Mouse (Mus musculus) embryonic facial prominence, embryonic 12.5 days (tissue): Measurements from ENCODE around the gene Ccdc171. TPM values are rescaled to one million over a fixed set of nuclear protein-coding genes. Genes with fewer than 3 reads are reported as not detected.
"Not testable (repeated sequence)": the region's sequence is repeated elsewhere in the genome, so short reads cannot be mapped to it uniquely, and the experiment has no call there.

Experiments
- ATAC-seq: fragments of 200-750 bp; cut with Nextera tagmentation; 2 replicates; pipeline ENCODE4 v1.8.0; 2017; ENCODE audit not compliant: insufficient number of reproducible peaks, insufficient read depth, low FRiP score, low TSS enrichment
- H3K27ac ChIP-seq: fragments of 300-500 bp; sonication (generic); 2 replicates; pipeline ENCODE4 v1.5.1; 2016; ENCODE audit warnings: mild to moderate bottlenecking
- H3K27me3 ChIP-seq: fragments of 300-500 bp; sonication (generic); 2 replicates; pipeline ENCODE4 v1.6.1; 2016; ENCODE audit warnings: mild to moderate bottlenecking, moderate library complexity
- H3K36me3 ChIP-seq: fragments of 300-500 bp; sonication (generic); 2 replicates; pipeline ENCODE4 v1.6.1; 2016; ENCODE audit warnings: mild to moderate bottlenecking
- H3K4me1 ChIP-seq: fragments of 300-500 bp; sonication (generic); 2 replicates; pipeline ENCODE4 v1.6.1; 2016
- H3K4me2 ChIP-seq: fragments of 300-500 bp; sonication (generic); replicated peaks from 2 replicates; pipeline ENCODE4 v1.6.1; 2016; ENCODE audit warnings: mild to moderate bottlenecking, moderate library complexity
- H3K4me3 ChIP-seq: fragments of 300-500 bp; sonication (generic); 2 replicates; pipeline ENCODE4 v1.5.1; 2016; ENCODE audit warnings: mild to moderate bottlenecking
- H3K9ac ChIP-seq: fragments of 300-500 bp; sonication (generic); 2 replicates; pipeline ENCODE4 v1.6.1; 2016; ENCODE audit warnings: mild to moderate bottlenecking, moderate library complexity
- H3K9me3 ChIP-seq: fragments of 300-500 bp; sonication (generic); 2 replicates; pipeline ENCODE4 v1.6.1; 2016; ENCODE audit warnings: mild to moderate bottlenecking, moderate library complexity
- WGBS: fragments of 180-500 bp; shearing (Covaris S2); methylation state at CpG from one replicate; pipeline ENCODE4 v1.1.7; 2016; 5-methylcytosine and 5-hydroxymethylcytosine counted together
- polyA plus RNA-seq: library from polyadenylated mRNA; unstranded; fragments of >200 nt; fragmentation: Nextera tagmentation; extraction: Ambion mirVana; gene quantifications from 2 replicates; pipeline ENCODE4 v1.2.1, GENCODE M21; 2016

The Ccdc171 gene
- polyA plus RNA-seq, 1 experiment from 2014 or later = 8.1 TPM

- no peaks in the 10 kb centered on the region for H3K9me3 ChIP-seq
- no peaks in the 10 kb centered on the region for H3K27me3 ChIP-seq
- H3K27ac ChIP-seq = no peak overlapping the region
- H3K36me3 ChIP-seq = no peaks in the 10 kb centered on the region
- no peak overlapping the region for H3K4me3 ChIP-seq
- H3K4me1 ChIP-seq = peaks cover 10% of the 10 kb centered on the region
- ATAC-seq = no peak
- H3K4me2 ChIP-seq = no peak overlapping the region
- H3K9ac ChIP-seq = no peak overlapping the region
- WGBS = 95% methylated on average over 1 of the region's 1 CpGs
Observed at GRCm38 (mm10) chr4:83661519-83662271, 136.3 kb downstream of the Ccdc171 start.

GRCm38 (mm10) chr4:83662301-83662700 is 137.0 kb downstream of the Ccdc171 start:
- H3K9ac ChIP-seq = no peak overlapping the region
- no peaks in the 10 kb centered on the region for H3K27me3 ChIP-seq
- no peak overlapping the region for H3K4me2 ChIP-seq
- H3K4me1 ChIP-seq = peaks cover 7% of the 10 kb centered on the region
- no peak overlapping the region for H3K4me3 ChIP-seq
- 75% methylated on average over 4 of the region's 4 CpGs for WGBS
- H3K36me3 ChIP-seq = no peaks in the 10 kb centered on the region
- ATAC-seq = no peak
- no peaks in the 10 kb centered on the region for H3K9me3 ChIP-seq
- H3K27ac ChIP-seq = no peak overlapping the region

DNA sequence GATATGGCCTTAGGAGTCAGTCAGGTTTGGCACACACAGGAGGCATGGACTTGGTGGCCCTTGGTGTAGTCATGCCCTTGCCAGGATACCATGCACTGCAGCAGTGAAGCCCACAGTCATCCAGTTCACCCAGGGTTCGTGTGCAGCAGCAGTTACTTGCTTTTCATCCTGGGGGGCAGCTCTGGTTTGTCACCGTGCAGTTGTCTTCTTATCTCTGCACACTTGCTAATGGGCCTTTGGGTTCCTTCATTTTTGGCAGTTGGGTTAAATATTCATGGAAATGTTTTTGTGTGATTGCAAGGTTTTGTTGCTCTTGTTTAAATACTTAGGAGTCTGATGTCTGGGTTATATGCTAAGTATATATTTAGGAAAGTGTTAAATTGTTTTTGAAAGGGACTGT is 144.2 kb downstream of the Ccdc171 start:
- Histone ChIP-seq H3K27me3 (no peaks in the 10 kb centered on the region), H3K9me3 (no peaks in the 10 kb centered on the region), H3K27ac (no peak overlapping the region), H3K36me3 (no peaks in the 10 kb centered on the region), H3K9ac (no peak overlapping the region), H3K4me2 (no peak overlapping the region), H3K4me3 (no peak overlapping the region), H3K4me1 (no peaks in the 10 kb centered on the region)
- ATAC-seq = no peak
- 77% methylated on average over 2 of the region's 2 CpGs for WGBS

DNA sequence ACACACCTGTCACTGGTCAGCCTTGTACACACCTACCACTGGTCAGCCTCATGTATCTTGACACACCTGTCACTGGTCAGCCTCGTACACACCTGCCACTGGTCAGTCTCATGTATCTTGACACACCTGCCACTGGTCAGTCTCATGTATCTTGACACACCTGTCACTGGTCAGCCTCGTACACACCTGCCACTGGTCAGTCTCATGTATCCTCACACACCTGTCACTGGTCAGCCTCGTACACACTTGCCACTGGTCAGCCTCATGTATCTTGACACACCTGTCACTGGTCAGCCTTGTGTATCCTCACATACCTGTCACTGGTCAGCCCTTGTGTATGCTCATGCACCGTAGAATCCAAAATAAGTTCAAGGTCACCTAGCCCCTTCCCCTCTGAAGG is 150.0 kb downstream of the Ccdc171 start:
- 81% methylated on average over 4 of the region's 4 CpGs for WGBS
- H3K4me1 ChIP-seq, H3K4me2 ChIP-seq, ATAC-seq, H3K36me3 ChIP-seq, H3K27ac ChIP-seq, H3K9ac ChIP-seq, H3K9me3 ChIP-seq, H3K27me3 ChIP-seq, H3K4me3 ChIP-seq: not testable (repeated sequence)

DNA sequence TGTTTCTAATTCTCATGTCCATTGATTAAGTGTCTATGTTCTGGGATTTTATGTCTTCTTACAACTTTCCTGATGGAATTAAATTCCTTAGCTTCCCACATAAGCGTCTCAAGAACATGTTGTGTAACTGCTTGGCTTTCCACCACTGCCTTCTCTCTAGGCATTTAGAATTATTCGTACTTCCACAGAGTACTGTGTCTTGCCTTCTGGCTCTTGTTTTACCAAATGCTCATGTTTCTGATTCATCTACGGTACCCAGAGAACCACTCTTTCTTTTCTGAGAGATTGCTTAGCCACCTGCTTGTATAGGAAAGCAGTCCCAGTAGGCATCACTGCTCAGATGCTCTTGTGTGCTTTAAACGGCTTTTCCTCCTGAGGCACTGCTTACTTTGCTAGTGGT is 151.1 kb downstream of the Ccdc171 start:
- Histone ChIP-seq H3K4me3 (no peak overlapping the region), H3K4me2 (no peak overlapping the region), H3K9ac (no peak overlapping the region), H3K9me3 (no peaks in the 10 kb centered on the region), H3K27me3 (no peaks in the 10 kb centered on the region), H3K4me1 (no peaks in the 10 kb centered on the region), H3K27ac (no peak overlapping the region), H3K36me3 (no peaks in the 10 kb centered on the region)
- no peak for ATAC-seq
- 87% methylated on average over 4 of the region's 4 CpGs for WGBS

DNA sequence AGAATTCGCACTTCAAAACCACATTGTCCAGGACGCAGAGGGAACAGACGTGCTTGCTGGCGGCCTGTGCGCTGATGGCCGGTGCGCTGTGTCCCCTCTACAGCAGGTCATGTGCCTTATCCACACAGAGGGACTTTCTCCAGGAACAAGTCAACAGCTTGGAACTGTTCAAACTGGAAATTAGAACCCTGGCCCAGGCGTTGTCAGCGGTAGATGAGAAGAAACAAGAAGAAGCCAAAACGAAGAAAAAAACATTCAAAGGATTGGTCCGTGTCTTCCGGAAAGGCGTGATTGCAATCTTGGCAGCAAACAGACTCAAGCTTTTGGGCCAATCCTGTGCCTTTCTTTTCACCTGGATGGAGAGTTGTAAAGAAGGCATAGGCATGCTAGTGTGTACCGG is 155.7 kb downstream of the Ccdc171 start:
- Histone ChIP-seq H3K27me3 (no peaks in the 10 kb centered on the region), H3K9me3 (no peaks in the 10 kb centered on the region), H3K36me3 (no peaks in the 10 kb centered on the region), H3K4me1 (no peaks in the 10 kb centered on the region), H3K9ac (no peak overlapping the region), H3K4me2 (no peak overlapping the region), H3K27ac (no peak overlapping the region), H3K4me3 (no peak overlapping the region)
- no peak for ATAC-seq
- 94% methylated on average over 14 of the region's 14 CpGs for whole genome bisulfite sequencing

DNA sequence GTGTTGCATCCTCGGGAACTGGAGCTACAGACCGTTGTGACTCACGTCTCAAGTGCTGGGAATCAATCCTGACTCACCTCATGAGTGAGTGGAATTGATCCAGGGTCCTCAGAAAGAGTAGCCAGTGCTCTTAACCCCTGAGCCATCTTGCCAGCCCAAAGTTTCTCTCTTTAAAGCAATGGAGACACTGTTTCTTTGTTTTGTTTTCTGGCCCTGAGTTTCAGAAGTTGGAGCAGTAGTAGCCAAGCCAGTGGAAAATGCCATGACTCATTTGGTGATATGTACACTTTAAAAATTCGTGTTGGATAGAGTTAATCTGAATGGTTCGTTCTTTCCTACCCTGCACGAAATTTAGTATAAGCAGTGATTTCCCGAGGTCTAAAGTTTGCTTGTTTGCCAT is 157.5 kb downstream of the Ccdc171 start:
- 85% methylated on average over 7 of the region's 7 CpGs for WGBS
- H3K9me3 ChIP-seq = no peaks in the 10 kb centered on the region

DNA sequence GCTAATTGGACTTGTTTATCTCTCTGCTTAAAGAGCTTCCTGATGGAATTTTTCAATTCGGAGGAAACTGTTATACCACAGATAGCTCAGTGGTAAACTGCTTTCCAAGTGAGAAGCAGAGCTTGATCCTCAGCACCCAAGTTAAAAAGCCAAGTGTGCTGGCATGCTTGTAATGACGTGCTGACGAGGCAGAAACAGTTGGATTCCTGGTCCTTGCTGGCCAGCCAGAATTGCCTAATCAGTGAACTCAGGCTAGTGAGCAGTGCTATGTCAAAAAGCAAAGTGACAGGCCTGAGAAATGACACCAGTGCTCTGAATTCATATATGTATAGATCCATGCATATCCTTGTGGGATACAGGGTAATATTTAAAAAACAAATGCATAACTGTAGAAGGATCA is 174.8 kb downstream of the Ccdc171 start:
- H3K9me3 ChIP-seq = no peaks in the 10 kb centered on the region
- no peaks in the 10 kb centered on the region for H3K27me3 ChIP-seq
- no peak overlapping the region for H3K9ac ChIP-seq
- no peaks in the 10 kb centered on the region for H3K4me1 ChIP-seq
- 72% methylated on average over 3 of the region's 3 CpGs for WGBS
- H3K36me3 ChIP-seq = 0 out of 2 replicates have a peak, but pooled peaks cover 3% of the 10 kb centered on the region
- ATAC-seq = no peak
- H3K4me3 ChIP-seq = no peak overlapping the region
- H3K4me2 ChIP-seq = no peak overlapping the region
- H3K27ac ChIP-seq = no peak overlapping the region

More for the DNA sequence above, 157.5 kb downstream of the Ccdc171 start:
- no peak for ATAC-seq
- no peaks in the 10 kb centered on the region for H3K4me1 ChIP-seq
- no peak overlapping the region for H3K27ac ChIP-seq
- H3K27me3 ChIP-seq = no peaks in the 10 kb centered on the region
- H3K36me3 ChIP-seq = no peaks in the 10 kb centered on the region
- no peak overlapping the region for H3K4me2 ChIP-seq
- H3K4me3 ChIP-seq = no peak overlapping the region
- H3K9ac ChIP-seq = no peak overlapping the region

- no peak overlapping the region for H3K4me2 ChIP-seq
- no peak overlapping the region for H3K4me3 ChIP-seq
- no peaks in the 10 kb centered on the region for H3K9me3 ChIP-seq
- H3K9ac ChIP-seq = no peak overlapping the region
- WGBS = 84% methylated on average over 1 of the region's 1 CpGs
- ATAC-seq = no peak
- H3K27ac ChIP-seq = no peak overlapping the region
- no peaks in the 10 kb centered on the region for H3K36me3 ChIP-seq
- no peaks in the 10 kb centered on the region for H3K4me1 ChIP-seq
- H3K27me3 ChIP-seq = no peaks in the 10 kb centered on the region
Observed at GRCm38 (mm10) chr4:83716996-83717395, 191.7 kb downstream of the Ccdc171 start.

- Histone ChIP-seq H3K27ac (no peak overlapping the region), H3K4me1 (no peaks in the 10 kb centered on the region), H3K27me3 (no peaks in the 10 kb centered on the region), H3K9me3 (no peaks in the 10 kb centered on the region), H3K9ac (no peak overlapping the region), H3K36me3 (no peaks in the 10 kb centered on the region), H3K4me2 (no peak overlapping the region), H3K4me3 (no peak overlapping the region)
- no peak for ATAC-seq
- WGBS = 51% methylated on average over 11 of the region's 11 CpGs
Observed at GRCm38 (mm10) chr4:83719816-83720215, 194.5 kb downstream of the Ccdc171 start.

DNA sequence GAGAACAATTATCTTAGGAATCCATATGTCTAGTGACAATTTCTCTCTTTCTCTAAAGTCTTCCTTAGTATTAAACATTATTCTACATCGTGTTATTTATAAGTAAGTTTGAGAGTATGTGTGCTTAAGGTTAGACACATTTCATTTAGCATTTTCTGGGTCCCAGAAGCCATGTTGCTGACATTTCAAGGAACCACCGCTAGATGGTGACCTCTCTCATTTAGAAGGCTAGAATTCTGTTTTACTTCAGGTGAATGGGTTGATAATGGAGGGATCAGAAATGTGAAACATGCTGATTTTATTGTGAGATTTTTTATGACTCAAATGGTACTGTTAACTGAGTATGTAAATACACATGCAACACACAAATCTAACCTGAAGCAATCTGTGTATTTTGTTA is 199.8 kb downstream of the Ccdc171 start:
- 13% methylated on average over 2 of the region's 2 CpGs for WGBS
- H3K9ac ChIP-seq = no peak overlapping the region
- no peak overlapping the region for H3K4me2 ChIP-seq
- H3K4me3 ChIP-seq = no peak overlapping the region
- H3K36me3 ChIP-seq = no peaks in the 10 kb centered on the region
- H3K27ac ChIP-seq = no peak overlapping the region
- H3K4me1 ChIP-seq = no peaks in the 10 kb centered on the region
- no peaks in the 10 kb centered on the region for H3K9me3 ChIP-seq
- no peak for ATAC-seq
- no peaks in the 10 kb centered on the region for H3K27me3 ChIP-seq

GRCm38 (mm10) chr4:83739137-83739890 is 214.0 kb downstream of the Ccdc171 start:
- Histone ChIP-seq H3K4me3 (no peak overlapping the region), H3K27me3 (no peaks in the 10 kb centered on the region), H3K36me3 (no peaks in the 10 kb centered on the region), H3K9me3 (no peaks in the 10 kb centered on the region), H3K4me1 (no peaks in the 10 kb centered on the region), H3K27ac (no peak overlapping the region), H3K4me2 (no peak overlapping the region), H3K9ac (no peak overlapping the region)
- ATAC-seq = no peak
- WGBS = 64% methylated on average over 9 of the region's 9 CpGs
